Mouse (Mus musculus) stomach, embryonic 15.5 days (tissue): Measurements from ENCODE around the gene Snd1. TPM values are rescaled to one million over a fixed set of nuclear protein-coding genes. Genes with fewer than 3 reads are reported as not detected.

Experiments
- ATAC-seq: fragments of 200-750 bp; cut with Nextera tagmentation; 2 replicates; pipeline ENCODE4 v1.8.0; 2017; ENCODE audit warnings: low read depth, moderate number of reproducible peaks, moderate TSS enrichment; ENCODE audit not compliant: insufficient read depth, low FRiP score
- H3K27ac ChIP-seq: fragments of 300-500 bp; sonication (generic); 2 replicates; pipeline ENCODE4 v1.5.1; 2015; ENCODE audit warnings: mild to moderate bottlenecking, inconsistent platforms
- H3K27me3 ChIP-seq: fragments of 300-500 bp; sonication (generic); replicated peaks from 2 replicates; pipeline ENCODE4 v1.6.1; 2015; ENCODE audit warnings: inconsistent platforms
- H3K36me3 ChIP-seq: fragments of 300-500 bp; sonication (generic); 2 replicates; pipeline ENCODE4 v1.6.1; 2015; ENCODE audit warnings: inconsistent platforms
- H3K4me1 ChIP-seq: fragments of 300-500 bp; sonication (generic); 2 replicates; pipeline ENCODE4 v1.6.1; 2015; ENCODE audit warnings: inconsistent platforms
- H3K4me2 ChIP-seq: fragments of 300-500 bp; sonication (generic); 2 replicates; pipeline ENCODE4 v1.6.1; 2015; ENCODE audit warnings: mild to moderate bottlenecking, inconsistent platforms
- H3K4me3 ChIP-seq: fragments of 300-500 bp; sonication (generic); replicated peaks from 2 replicates; pipeline ENCODE4 v1.5.1; 2015; ENCODE audit warnings: inconsistent platforms
- H3K9ac ChIP-seq: fragments of 300-500 bp; sonication (generic); 2 replicates; pipeline ENCODE4 v1.6.1; 2015; ENCODE audit warnings: inconsistent platforms
- H3K9me3 ChIP-seq: fragments of 300-500 bp; sonication (generic); 2 replicates; pipeline ENCODE4 v1.6.1; 2016; ENCODE audit warnings: inconsistent platforms
- WGBS: fragments of 180-500 bp; shearing (Covaris S2); methylation state at CpG from one replicate; pipeline ENCODE4 v1.1.7; 2015; 5-methylcytosine and 5-hydroxymethylcytosine counted together
- polyA plus RNA-seq: library from polyadenylated mRNA; unstranded; fragments of >200 nt; fragmentation: Nextera tagmentation; extraction: Ambion mirVana; gene quantifications from 2 replicates; pipeline ENCODE4 v1.2.1, GENCODE M21; 2015

Gene Snd1
- polyA plus RNA-seq, 1 experiment from 2014 or later = 128 TPM

GRCm38 (mm10) chr6:28751186-28751585 lies 276.2 kb downstream of the Snd1 start:
- no peaks in the 10 kb centered on the region for H3K27me3 ChIP-seq
- H3K9ac ChIP-seq = no peak overlapping the region
- H3K9me3 ChIP-seq = no peaks in the 10 kb centered on the region
- H3K4me1 ChIP-seq = no peaks in the 10 kb centered on the region; the same call in 1 of the 2 replicates
- no peak for ATAC-seq
- no peak overlapping the region for H3K4me3 ChIP-seq
- 64% methylated on average over 3 of the region's 3 CpGs for WGBS
- H3K36me3 ChIP-seq = no peaks in the 10 kb centered on the region; the same call in 1 of the 2 replicates
- H3K27ac ChIP-seq = no peak overlapping the region
- H3K4me2 ChIP-seq = no peak overlapping the region

GRCm38 (mm10) chr6:28753217-28753616 lies 278.3 kb downstream of the Snd1 start:
- Histone ChIP-seq H3K27ac (no peak overlapping the region), H3K9me3 (no peaks in the 10 kb centered on the region), H3K4me2 (no peak overlapping the region), H3K36me3 (no peaks in the 10 kb centered on the region; the same call in 1 of the 2 replicates), H3K27me3 (no peaks in the 10 kb centered on the region), H3K4me3 (no peak overlapping the region), H3K4me1 (no peaks in the 10 kb centered on the region; the same call in 1 of the 2 replicates), H3K9ac (no peak overlapping the region)
- no peak for ATAC-seq
- 95% methylated on average over 5 of the region's 5 CpGs for WGBS

GRCm38 (mm10) chr6:28753681-28754080 lies 278.7 kb downstream of the Snd1 start:
- ATAC-seq = no peak
- no peak overlapping the region for H3K9ac ChIP-seq
- 91% methylated on average over 5 of the region's 5 CpGs for WGBS
- no peaks in the 10 kb centered on the region; the same call in 1 of the 2 replicates for H3K4me1 ChIP-seq
- no peak overlapping the region for H3K27ac ChIP-seq
- no peaks in the 10 kb centered on the region for H3K9me3 ChIP-seq
- no peaks in the 10 kb centered on the region for H3K27me3 ChIP-seq
- no peak overlapping the region for H3K4me2 ChIP-seq
- H3K4me3 ChIP-seq = no peak overlapping the region
- no peaks in the 10 kb centered on the region; the same call in 1 of the 2 replicates for H3K36me3 ChIP-seq

- 91% methylated on average over 6 of the region's 6 CpGs for WGBS
- Histone ChIP-seq H3K4me3 (no peak overlapping the region), H3K36me3 (no peaks in the 10 kb centered on the region; the same call in 1 of the 2 replicates), H3K4me2 (no peak overlapping the region), H3K9me3 (no peaks in the 10 kb centered on the region), H3K9ac (no peak overlapping the region), H3K4me1 (no peaks in the 10 kb centered on the region; the same call in 1 of the 2 replicates), H3K27ac (no peak overlapping the region), H3K27me3 (no peaks in the 10 kb centered on the region)
- no peak for ATAC-seq
Measured at GRCm38 (mm10) chr6:28754127-28754898, 279.4 kb downstream of the Snd1 start.

- Histone ChIP-seq H3K27ac (no peak overlapping the region), H3K9ac (no peak overlapping the region), H3K36me3 (no peaks in the 10 kb centered on the region; the same call in 1 of the 2 replicates), H3K4me1 (peaks cover 11% of the 10 kb centered on the region), H3K27me3 (no peaks in the 10 kb centered on the region), H3K9me3 (no peaks in the 10 kb centered on the region), H3K4me2 (no peak overlapping the region), H3K4me3 (no peak overlapping the region)
- ATAC-seq = no peak
- WGBS = 66% methylated on average over 10 of the region's 10 CpGs
Measured at GRCm38 (mm10) chr6:28756306-28757018, 281.5 kb downstream of the Snd1 start.

GRCm38 (mm10) chr6:28758293-28758692 lies 283.4 kb downstream of the Snd1 start:
- Histone ChIP-seq H3K27me3 (no peaks in the 10 kb centered on the region), H3K36me3 (no peaks in the 10 kb centered on the region; the same call in 1 of the 2 replicates), H3K9me3 (no peaks in the 10 kb centered on the region), H3K4me3 (no peak overlapping the region), H3K4me1 (peaks cover 11% of the 10 kb centered on the region), H3K4me2 (no peak overlapping the region), H3K27ac (no peak overlapping the region), H3K9ac (no peak overlapping the region)
- no peak; the same call in 1 of the 2 replicates for ATAC-seq
- 71% methylated on average over 4 of the region's 4 CpGs for WGBS

- no peaks in the 10 kb centered on the region for H3K36me3 ChIP-seq
- no peak overlapping the region for H3K27ac ChIP-seq
- H3K27me3 ChIP-seq = no peaks in the 10 kb centered on the region
- H3K4me3 ChIP-seq = no peak overlapping the region
- WGBS = 53% methylated on average over 3 of the region's 3 CpGs
- no peaks in the 10 kb centered on the region for H3K9me3 ChIP-seq
- no peak overlapping the region for H3K9ac ChIP-seq
- H3K4me1 ChIP-seq = peaks cover 11% of the 10 kb centered on the region
- H3K4me2 ChIP-seq = no peak overlapping the region
- no peak for ATAC-seq
Measured at GRCm38 (mm10) chr6:28761728-28762127, 286.8 kb downstream of the Snd1 start.

GRCm38 (mm10) chr6:28762132-28762775 lies 287.3 kb downstream of the Snd1 start:
- Histone ChIP-seq H3K4me2 (no peak overlapping the region), H3K4me3 (no peak overlapping the region), H3K36me3 (no peaks in the 10 kb centered on the region), H3K27ac (no peak overlapping the region), H3K9ac (no peak overlapping the region), H3K9me3 (no peaks in the 10 kb centered on the region), H3K27me3 (no peaks in the 10 kb centered on the region), H3K4me1 (peaks cover 11% of the 10 kb centered on the region)
- ATAC-seq = no peak
- WGBS = 31% methylated on average over 5 of the region's 5 CpGs

- no peak overlapping the region for H3K9ac ChIP-seq
- H3K27ac ChIP-seq = no peak overlapping the region
- 0 out of 2 replicates have a peak, but pooled peaks cover 6% of the 10 kb centered on the region for H3K36me3 ChIP-seq
- no peaks in the 10 kb centered on the region for H3K27me3 ChIP-seq
- no peaks in the 10 kb centered on the region for H3K9me3 ChIP-seq
- ATAC-seq = no peak
- WGBS = 75% methylated on average over 3 of the region's 3 CpGs
- H3K4me1 ChIP-seq = no peaks in the 10 kb centered on the region
- H3K4me3 ChIP-seq = no peak overlapping the region
- H3K4me2 ChIP-seq = no peak overlapping the region
Measured at GRCm38 (mm10) chr6:28766622-28767021, 291.7 kb downstream of the Snd1 start.

GRCm38 (mm10) chr6:28767891-28768481 lies 293.0 kb downstream of the Snd1 start:
- H3K4me2 ChIP-seq = no peak overlapping the region
- H3K9ac ChIP-seq = no peak overlapping the region
- WGBS = 72% methylated on average over 6 of the region's 6 CpGs
- no peaks in the 10 kb centered on the region for H3K9me3 ChIP-seq
- no peaks in the 10 kb centered on the region for H3K4me1 ChIP-seq
- no peaks in the 10 kb centered on the region for H3K27me3 ChIP-seq
- no peak overlapping the region for H3K4me3 ChIP-seq
- H3K27ac ChIP-seq = no peak overlapping the region
- no peak for ATAC-seq
- H3K36me3 ChIP-seq = 0 out of 2 replicates have a peak, but pooled peaks cover 6% of the 10 kb centered on the region

GRCm38 (mm10) chr6:28771331-28771730 lies 296.4 kb downstream of the Snd1 start:
- no peak overlapping the region for H3K27ac ChIP-seq
- H3K9me3 ChIP-seq = no peaks in the 10 kb centered on the region
- no peak overlapping the region for H3K4me3 ChIP-seq
- no peak for ATAC-seq
- no peaks in the 10 kb centered on the region for H3K27me3 ChIP-seq
- H3K4me2 ChIP-seq = no peak overlapping the region
- 43% methylated on average over 2 of the region's 2 CpGs for WGBS
- no peak overlapping the region for H3K9ac ChIP-seq
- H3K4me1 ChIP-seq = no peaks in the 10 kb centered on the region
- 0 out of 2 replicates have a peak, but pooled peaks cover 6% of the 10 kb centered on the region for H3K36me3 ChIP-seq
